Mouse (Mus musculus) ZHBTc4 (cell line): Measurements from ENCODE around the gene Rarb.
A peak's percentile ranks its signal among the peaks of the same experiment; 100 is the strongest.

Experiments
- DNase-seq: peaks from one replicate; pipeline ENCODE4 v3.0.0-alpha.2; 2011; ENCODE audit warnings: low read depth, low spot score

The Rarb gene

GRCm38 (mm10) chr14:16818602-16819250 is at the start of gene Rarb:
Gene Rarb, minus strand, starts transcription at chr14:16819156.
- DNase-seq: no peak

- DNase-seq: no peak
These were observed 23.1 kb upstream of the Rarb start for GRCm38 (mm10) chr14:16842036-16842435.

- no peak for DNase-seq
These were observed 22.6 kb upstream of the Rarb start for GRCm38 (mm10) chr14:16841597-16841989.

GRCm38 (mm10) chr14:16840951-16841596 is 22.1 kb upstream of the Rarb start:
- DNase-seq: no peak

GRCm38 (mm10) chr14:16840135-16840534 is 21.2 kb upstream of the Rarb start:
- DNase-seq: no peak

GRCm38 (mm10) chr14:16815096-16815741 is 3.7 kb downstream of the Rarb start:
- DNase-seq: no peak

- DNase-seq: no peak
These were observed 12.8 kb downstream of the Rarb start for GRCm38 (mm10) chr14:16806155-16806554.

- DNase-seq: peak; percentile 68
These were observed 28.8 kb downstream of the Rarb start for GRCm38 (mm10) chr14:16790161-16790560.

GRCm38 (mm10) chr14:16781942-16782541 is 36.9 kb downstream of the Rarb start:
- no peak for DNase-seq

GRCm38 (mm10) chr14:16776723-16777381 is 42.1 kb downstream of the Rarb start:
- no peak for DNase-seq

GRCm38 (mm10) chr14:16772927-16773326 is 46.0 kb downstream of the Rarb start:
- DNase-seq: no peak

GRCm38 (mm10) chr14:16765891-16766290 is 53.1 kb downstream of the Rarb start:
- DNase-seq: no peak

GRCm38 (mm10) chr14:16762773-16763172 is 56.2 kb downstream of the Rarb start:
- no peak for DNase-seq

- DNase-seq: no peak
These were observed 60.1 kb downstream of the Rarb start for GRCm38 (mm10) chr14:16758773-16759434.

- DNase-seq: peak; percentile 54
These were observed 63.4 kb downstream of the Rarb start for GRCm38 (mm10) chr14:16755601-16756000.

- no peak for DNase-seq
These were observed 66.3 kb downstream of the Rarb start for GRCm38 (mm10) chr14:16752648-16753047.

- DNase-seq: no peak
These were observed 71.9 kb downstream of the Rarb start for GRCm38 (mm10) chr14:16746982-16747578.

- DNase-seq: no peak
These were observed 77.8 kb downstream of the Rarb start for GRCm38 (mm10) chr14:16740982-16741739.

GRCm38 (mm10) chr14:16738538-16738937 is 80.4 kb downstream of the Rarb start:
- no peak for DNase-seq

- no peak for DNase-seq
These were observed 81.2 kb downstream of the Rarb start for GRCm38 (mm10) chr14:16737781-16738180.
